Mouse (Mus musculus): ENCODE measurements at regions not wholly inside any gene's neighbourhood (a gene's known extent, or its start where the extent isn't known, plus 50 kb on each side); places are given as distances from the start of the nearest gene placed in this dataset.

GRCm38 (mm10) chr5:39050512-39050911 is 173.9 kb upstream of the Clnk start:
- DNase-seq (ENCODE audit: low spot score in 2 of 2), result no peak

GRCm38 (mm10) chr5:39049141-39049540 is 172.5 kb upstream of the Clnk start:
- no peak for DNase-seq (ENCODE audit: low spot score in 2 of 2)

GRCm38 (mm10) chr5:39040467-39040866 is 163.9 kb upstream of the Clnk start:
- DNase-seq (ENCODE audit: low spot score in 2 of 2), result no peak

GRCm38 (mm10) chr5:39023241-39023640 is 146.6 kb upstream of the Clnk start:
- DNase-seq (ENCODE audit: low spot score in 2 of 2), result peak; percentile 31 to 71

- no peak for DNase-seq (ENCODE audit: low spot score in 2 of 2)
Measured at GRCm38 (mm10) chr5:39000643-39001042, 124.0 kb upstream of the Clnk start.

- DNase-seq (ENCODE audit: low spot score in 2 of 2), result no peak
Measured at GRCm38 (mm10) chr5:38999700-39000099, 123.1 kb upstream of the Clnk start.

- DNase-seq (ENCODE audit: low spot score in 2 of 2), result no peak
Measured at GRCm38 (mm10) chr5:38972397-38973159, 96.0 kb upstream of the Clnk start.

- DNase-seq (ENCODE audit: low spot score in 2 of 2), result no peak
Measured at GRCm38 (mm10) chr5:38970497-38970896, 93.9 kb upstream of the Clnk start.

GRCm38 (mm10) chr5:38967010-38967409 is 90.4 kb upstream of the Clnk start:
- DNase-seq (ENCODE audit: low spot score in 2 of 2), result peak in 1 of 2 experiments; percentile 12

- no peak for DNase-seq (ENCODE audit: low spot score in 2 of 2)
Measured at GRCm38 (mm10) chr5:38964445-38964844, 87.8 kb upstream of the Clnk start.

GRCm38 (mm10) chr5:38950520-38951288 is 74.1 kb upstream of the Clnk start:
- DNase-seq (ENCODE audit: low spot score in 2 of 2), result no peak

- DNase-seq (ENCODE audit: low spot score in 2 of 2), result peak in 1 of 2 experiments; percentile 40
Measured at GRCm38 (mm10) chr5:38945903-38946686, 69.5 kb upstream of the Clnk start.

- no peak for DNase-seq (ENCODE audit: low spot score in 2 of 2)
Measured at GRCm38 (mm10) chr5:38932382-38933079, 55.9 kb upstream of the Clnk start.

- no peak for DNase-seq (ENCODE audit: low spot score in 2 of 2)
Measured at GRCm38 (mm10) chr5:38927051-38927450, 50.4 kb upstream of the Clnk start.
